Mouse (Mus musculus) hindbrain, postnatal 0 days (tissue): ENCODE results near the gene Fam83e. TPM values are rescaled to one million over a fixed set of nuclear protein-coding genes. Genes with fewer than 3 reads are reported as not detected.

Experiments
- ATAC-seq: fragments of 200-750 bp; cut with Nextera tagmentation; 2 replicates; pipeline ENCODE4 v1.8.0; 2017; ENCODE audit warnings: mild to moderate bottlenecking, moderate TSS enrichment, moderate library complexity
- DNase-seq: peaks from one replicate; pipeline ENCODE4 v3.0.0-alpha.2; 2015; ENCODE audit warnings: low spot score
- H3K27ac ChIP-seq: fragments of 300-500 bp; sonication (generic); 2 replicates; pipeline ENCODE4 v1.5.1; 2014; ENCODE audit warnings: mild to moderate bottlenecking
- H3K27me3 ChIP-seq: fragments of 300-500 bp; sonication (generic); 2 replicates; pipeline ENCODE4 v1.6.1; 2014; ENCODE audit warnings: low read length, mixed read lengths; ENCODE audit not compliant: insufficient read depth
- H3K36me3 ChIP-seq: fragments of 300-500 bp; sonication (generic); 2 replicates; pipeline ENCODE4 v1.6.1; 2014; ENCODE audit warnings: low read length, mixed read lengths; ENCODE audit not compliant: insufficient read depth
- H3K4me1 ChIP-seq: fragments of 300-500 bp; sonication (generic); 2 replicates; pipeline ENCODE4 v1.6.1; 2014; ENCODE audit warnings: antibody characterized with exemption, low read length, mixed read lengths; ENCODE audit not compliant: insufficient read depth
- H3K4me2 ChIP-seq: fragments of 300-500 bp; sonication (generic); 2 replicates; pipeline ENCODE4 v1.6.1; 2014; ENCODE audit warnings: low read depth, mild to moderate bottlenecking, low read length, moderate library complexity, mixed read lengths
- H3K4me3 ChIP-seq: fragments of 300-500 bp; sonication (generic); 2 replicates; pipeline ENCODE4 v1.5.1; 2014; ENCODE audit warnings: low read length
- H3K9ac ChIP-seq: fragments of 300-500 bp; sonication (generic); replicated peaks from 2 replicates; pipeline ENCODE4 v1.6.1; 2014; ENCODE audit warnings: mild to moderate bottlenecking, low read length, moderate library complexity, mixed read lengths
- H3K9me3 ChIP-seq: fragments of 300-500 bp; sonication (generic); 2 replicates; pipeline ENCODE4 v1.6.1; 2016; ENCODE audit warnings: low read length, mixed read lengths
- CTCF ChIP-seq: IDR thresholded peaks from 2 replicates; pipeline ENCODE4 v1.5.1; 2016; ENCODE audit warnings: antibody characterized with exemption, control low read depth, low read depth
- WGBS: fragments of 180-500 bp; shearing (Covaris S2); extraction: QIAGEN DNeasy Blood & Tissue Kit; methylation state at CpG from one replicate; pipeline ENCODE4 v1.1.7; 2014; 5-methylcytosine and 5-hydroxymethylcytosine counted together
- polyA plus RNA-seq: library from polyadenylated mRNA; unstranded; fragments of >200 nt; fragmentation: Nextera tagmentation; extraction: Ambion mirVana; gene quantifications from 2 replicates; pipeline ENCODE4 v1.2.1, GENCODE M21; 2015
- total RNA-seq: library from RNA; depleted of rRNA; stranded (reverse); fragments of >200 nt; gene quantifications from 2 replicates; pipeline ENCODE4 v1.2.3, GENCODE M21; 2014

The Fam83e gene
- total and polyA plus RNA-seq, 2 experiments from 2014 or later = 0.16 to 0.25 TPM

DNA sequence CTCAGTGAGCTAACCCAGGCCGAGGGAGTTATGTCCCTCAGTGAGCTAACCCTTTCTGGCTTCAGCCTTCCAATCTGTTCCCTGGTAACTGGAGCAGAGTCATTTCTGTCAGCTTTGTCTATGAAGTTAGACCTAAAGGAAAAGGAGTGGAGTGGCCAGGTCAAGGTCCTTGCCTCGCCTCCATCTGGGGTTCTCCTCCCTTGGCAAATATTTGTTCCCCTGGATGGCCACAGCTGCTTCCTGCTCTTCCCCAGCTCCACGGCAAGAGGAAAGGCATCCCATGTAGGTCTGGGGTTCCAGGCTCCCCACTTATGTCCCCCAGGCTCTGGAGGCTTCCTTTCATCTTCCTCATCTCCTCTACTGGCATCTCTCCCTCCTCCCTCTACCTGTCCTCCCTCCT is 6.6 kb downstream of the Fam83e start:
- TF ChIP-seq CTCF = no peak
- 89% methylated on average over 3 of the region's 3 CpGs for WGBS

DNA sequence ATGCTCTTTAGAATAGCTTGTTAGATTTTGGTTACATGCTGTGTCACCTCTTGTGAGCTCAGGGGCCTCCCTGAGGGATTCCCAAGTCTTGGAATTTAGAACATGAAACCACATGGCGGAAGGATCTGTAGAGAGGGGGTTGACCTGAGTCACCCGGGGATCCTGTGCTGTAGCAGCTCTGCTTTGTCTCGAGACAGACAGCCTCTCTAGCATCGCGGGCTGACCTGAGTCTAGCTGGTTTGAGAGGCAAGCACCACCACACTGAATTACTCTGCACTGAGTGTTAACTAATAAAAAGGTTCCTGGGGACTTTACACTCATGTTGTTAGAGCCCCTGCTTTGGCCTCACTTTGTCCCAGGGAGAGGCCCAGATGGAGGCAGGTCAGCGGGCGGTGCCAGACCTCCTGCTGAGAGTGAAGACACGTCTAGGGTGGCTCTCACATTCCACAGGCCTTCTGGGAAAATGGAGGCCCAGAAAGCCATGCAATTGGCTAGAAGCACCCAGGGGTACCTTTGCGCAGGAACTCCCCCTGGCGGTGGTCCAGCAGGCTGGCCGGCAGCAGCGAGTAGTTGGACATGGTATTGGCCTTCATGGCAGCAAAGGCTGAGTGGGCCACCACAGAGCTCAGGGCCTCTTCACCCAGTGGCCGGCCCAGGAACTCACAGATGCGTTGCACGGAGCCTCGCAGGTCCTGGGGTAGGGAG is 9.9 kb downstream of the Fam83e start:
- Histone ChIP-seq H3K27ac (no peak overlapping the region), H3K36me3 (no peaks in the 10 kb centered on the region), H3K27me3 (no peaks in the 10 kb centered on the region), H3K4me2 (no peak overlapping the region), H3K4me1 (no peaks in the 10 kb centered on the region), H3K9me3 (no peaks in the 10 kb centered on the region), H3K4me3 (no peak overlapping the region), H3K9ac (no peak overlapping the region)
- WGBS = 17% methylated on average over 16 of the region's 16 CpGs
- DNase-seq = peak; percentile 43
- peak; percentile 8; the same call in 1 of the 2 replicates for ATAC-seq
- peak; percentile 59 for TF ChIP-seq CTCF

More for the DNA sequence above, 6.6 kb downstream of the Fam83e start:
- Histone ChIP-seq H3K36me3 (peaks cover 8% of the 10 kb centered on the region; the same call in 1 of the 2 replicates), H3K4me1 (no peaks in the 10 kb centered on the region), H3K9me3 (no peaks in the 10 kb centered on the region), H3K9ac (no peak overlapping the region), H3K27me3 (no peaks in the 10 kb centered on the region), H3K27ac (no peak overlapping the region), H3K4me2 (no peak overlapping the region), H3K4me3 (no peak overlapping the region)
- DNase-seq (no peak), ATAC-seq (no peak)

DNA sequence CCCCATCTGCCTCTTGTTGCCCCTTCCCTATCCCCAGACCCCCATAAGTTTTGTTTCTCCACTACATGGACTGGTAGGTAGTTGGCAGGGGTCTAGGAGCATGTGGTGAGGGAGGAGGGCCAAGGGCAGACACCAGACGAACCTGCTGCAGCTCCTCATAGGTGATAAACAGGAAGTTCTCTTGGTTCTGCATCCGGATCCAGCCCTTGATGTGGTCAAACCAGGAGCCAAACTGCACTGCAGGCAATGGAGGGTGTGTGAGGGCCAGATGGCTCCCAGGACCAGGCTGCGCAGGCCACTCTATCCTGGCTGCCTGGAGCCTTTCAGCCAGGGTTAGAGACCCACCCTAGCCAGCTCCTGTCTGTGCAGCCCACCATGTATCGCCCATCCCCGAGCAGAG is 12.5 kb downstream of the Fam83e start:
- H3K4me1 ChIP-seq = no peaks in the 10 kb centered on the region
- DNase-seq (no peak), ATAC-seq (no peak)
- no peak overlapping the region for H3K4me3 ChIP-seq
- H3K36me3 ChIP-seq = no peaks in the 10 kb centered on the region
- 89% methylated on average over 5 of the region's 5 CpGs for WGBS
- TF ChIP-seq CTCF = no peak
- H3K4me2 ChIP-seq = no peak overlapping the region
- H3K9ac ChIP-seq = no peak overlapping the region
- H3K9me3 ChIP-seq = no peaks in the 10 kb centered on the region
- H3K27ac ChIP-seq = no peak overlapping the region
- no peaks in the 10 kb centered on the region for H3K27me3 ChIP-seq

DNA sequence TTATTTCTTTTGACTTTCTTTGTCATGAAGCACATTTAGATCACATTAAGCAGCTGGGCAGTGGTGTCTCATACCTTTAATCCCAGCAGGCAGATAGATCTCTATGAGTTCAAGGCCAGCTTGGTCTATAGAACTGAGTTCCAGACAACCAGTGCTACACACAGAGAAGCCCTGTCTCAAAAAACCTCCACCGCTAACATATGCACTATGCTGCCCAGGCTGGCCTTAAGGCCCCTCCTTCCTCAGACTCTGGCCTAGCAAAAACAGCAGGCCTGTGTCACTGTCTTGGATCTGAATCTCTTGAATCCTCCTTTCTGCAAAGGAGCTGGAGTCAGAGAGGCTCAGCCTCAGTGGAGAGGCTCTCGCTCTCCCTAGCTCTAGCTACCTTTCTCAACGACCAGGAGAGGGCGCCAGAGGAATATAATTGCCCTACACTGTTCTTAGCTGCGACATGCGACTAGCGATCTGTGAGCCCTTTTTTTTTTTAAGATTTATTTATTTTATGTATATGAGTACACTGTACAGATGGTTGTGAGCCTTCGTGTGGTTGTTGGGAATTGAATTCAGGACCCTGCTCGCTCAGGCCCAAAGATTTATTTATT is 18.3 kb downstream of the Fam83e start:
- Histone ChIP-seq H3K9me3 (no peaks in the 10 kb centered on the region), H3K36me3 (no peaks in the 10 kb centered on the region), H3K9ac (no peak overlapping the region), H3K4me3 (no peak overlapping the region), H3K27ac (no peak overlapping the region), H3K4me1 (no peaks in the 10 kb centered on the region), H3K4me2 (no peak overlapping the region), H3K27me3 (no peaks in the 10 kb centered on the region)
- ATAC-seq (peak; percentile 86), DNase-seq (peak; percentile 92)
- 7% methylated on average over 9 of the region's 9 CpGs for WGBS
- peak; percentile 85 for TF ChIP-seq CTCF

- Histone ChIP-seq H3K36me3 (no peaks in the 10 kb centered on the region), H3K9me3 (no peaks in the 10 kb centered on the region), H3K4me2 (no peak overlapping the region), H3K4me1 (no peaks in the 10 kb centered on the region), H3K27ac (no peak overlapping the region), H3K27me3 (no peaks in the 10 kb centered on the region), H3K9ac (no peak overlapping the region), H3K4me3 (no peak overlapping the region)
- 69% methylated on average over 10 of the region's 10 CpGs for WGBS
- DNase-seq = no peak
- ATAC-seq = no peak
- TF ChIP-seq CTCF = no peak
These were observed 18.8 kb downstream of the Fam83e start for GRCm38 (mm10) chr7:45739820-45740219.

DNA sequence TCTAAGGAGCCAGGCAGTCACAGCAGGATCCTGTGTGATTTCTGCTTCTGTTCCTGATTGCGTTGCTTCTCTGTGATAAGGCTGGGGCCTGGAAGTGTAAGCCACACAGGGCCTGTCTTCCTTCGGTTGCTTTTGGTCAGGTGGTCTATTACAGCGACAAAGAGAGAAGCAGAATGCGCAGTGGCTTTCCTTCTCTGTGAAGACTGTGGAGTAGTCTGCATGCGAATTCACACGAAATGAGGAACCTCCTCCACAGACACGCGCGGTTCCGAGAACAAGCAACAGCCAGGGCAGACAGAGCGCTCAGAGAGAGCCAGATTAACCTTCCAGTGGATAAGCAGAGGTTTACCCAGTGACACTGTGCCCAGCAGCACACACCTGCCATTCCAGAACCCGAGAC is 20.3 kb downstream of the Fam83e start:
- 87% methylated on average over 12 of the region's 12 CpGs for WGBS
- DNase-seq = no peak
- no peak for TF ChIP-seq CTCF

DNA sequence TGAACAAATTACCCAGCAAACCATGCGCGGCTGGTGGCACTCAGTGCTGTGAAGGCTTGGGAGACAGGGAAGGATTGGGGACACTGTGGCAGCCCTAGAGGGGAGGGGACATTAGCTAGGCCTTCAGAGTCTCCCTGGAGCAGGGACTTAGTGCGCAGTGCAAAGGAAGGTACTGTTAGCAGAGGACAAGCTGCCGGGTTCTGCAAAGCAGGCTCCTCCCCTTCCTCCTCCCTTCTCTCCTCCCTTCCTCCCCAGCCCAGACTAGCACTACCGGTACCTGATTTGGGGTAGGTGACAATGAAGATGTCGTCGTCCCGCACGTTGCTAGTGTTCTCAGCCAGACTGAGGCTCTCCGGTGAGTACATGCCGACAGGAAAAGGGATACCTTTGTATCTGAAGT is 20.8 kb downstream of the Fam83e start:
- DNase-seq (no peak), ATAC-seq (no peak)
- H3K4me1 ChIP-seq = no peaks in the 10 kb centered on the region
- H3K27me3 ChIP-seq = no peaks in the 10 kb centered on the region
- no peak overlapping the region for H3K27ac ChIP-seq
- H3K4me2 ChIP-seq = peak overlapping the region; percentile 23; the same call in 1 of the 2 replicates
- no peaks in the 10 kb centered on the region for H3K36me3 ChIP-seq
- TF ChIP-seq CTCF = no peak
- H3K9ac ChIP-seq = 0 out of 2 replicates have a peak overlapping the region, but pooled peaks have one; percentile 3
- no peaks in the 10 kb centered on the region for H3K9me3 ChIP-seq
- no peak overlapping the region for H3K4me3 ChIP-seq
- 43% methylated on average over 11 of the region's 11 CpGs for WGBS

More for the DNA sequence above, 20.3 kb downstream of the Fam83e start:
- no peak for ATAC-seq
- Histone ChIP-seq H3K27me3 (no peaks in the 10 kb centered on the region), H3K4me1 (no peaks in the 10 kb centered on the region), H3K36me3 (no peaks in the 10 kb centered on the region), H3K4me3 (no peak overlapping the region), H3K27ac (no peak overlapping the region), H3K9ac (no peak overlapping the region), H3K9me3 (no peaks in the 10 kb centered on the region), H3K4me2 (no peak overlapping the region)
